Mouse (Mus musculus) E14TG2a.4 (cell line): Measurements from ENCODE around the gene Sgcd.

ENCODE experiments used
- CTCF ChIP-seq: conservative IDR thresholded peaks from 2 replicates; pipeline ENCODE4 v1.5.1; 2014; ENCODE audit warnings: low read length
- NANOG ChIP-seq: IDR thresholded peaks from 2 replicates; pipeline ENCODE4 v1.6.1; 2014; ENCODE audit warnings: borderline replicate concordance, low read length, mixed read lengths
- POU5F1 ChIP-seq: IDR thresholded peaks from 2 replicates; pipeline ENCODE4 v1.6.1; 2014; ENCODE audit warnings: low read length, borderline replicate concordance

DNA sequence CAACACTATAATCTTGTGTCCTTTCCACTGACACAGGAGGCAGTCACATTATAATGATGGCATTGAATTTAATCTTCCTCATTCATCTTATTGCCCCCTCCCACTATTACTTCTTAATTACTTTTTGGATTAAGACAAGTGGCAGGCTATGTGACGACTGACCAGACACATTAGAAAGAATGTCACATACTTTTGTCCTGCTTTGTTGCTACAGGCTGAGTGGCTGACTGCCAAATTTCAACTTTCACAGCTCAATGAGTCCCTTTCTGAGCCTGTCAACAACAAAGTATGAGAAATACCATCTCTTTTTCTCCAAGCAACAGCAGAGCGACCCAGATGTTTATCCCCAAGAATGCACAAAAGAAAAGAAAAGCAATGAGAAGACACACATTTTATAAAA lies 970.6 kb downstream of the Sgcd start:
- TF ChIP-seq CTCF (no peak), POU5F1 (no peak), NANOG (no peak)
